Comparison of ENCODE assay signal across 1 mouse cellular context in the genomic region with DNA sequence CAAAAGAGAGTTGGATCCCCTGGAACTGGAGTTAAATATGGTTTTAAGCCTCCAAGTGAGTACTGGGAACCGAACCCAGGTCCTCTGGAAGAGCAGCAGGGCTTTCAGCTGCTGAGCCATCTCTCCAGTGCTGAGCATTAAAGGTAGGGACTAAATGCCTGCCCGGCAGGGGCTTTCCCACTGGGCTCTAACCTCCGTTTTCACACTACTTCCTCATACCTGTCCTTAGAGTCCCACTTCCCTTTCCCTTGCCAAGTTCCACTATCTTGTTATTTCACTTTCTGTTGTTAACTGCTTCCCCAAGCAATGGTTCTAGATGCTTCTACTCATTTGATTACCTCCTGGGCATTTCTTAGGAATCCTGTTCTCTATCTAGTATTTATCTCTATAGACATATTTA.
A peak's percentile ranks its signal among the peaks of the same experiment; 100 is the strongest.
TF ChIP-seq lines count a peak whose summit lies in the region.

No protein-coding gene starts in this region.

TF ChIP-seq in CH12.LX, 34 proteins besides CTCF, POLR2A, EP300 and RAD21 (continued from another document):
- TF ChIP-seq USF2 (conservative IDR thresholded peaks at IDR 0.05; ENCODE audit: low read depth, low read length) (no peak), ELF1 (IDR thresholded peaks at IDR 0.05; ENCODE audit: low read depth, low read length) (peak; percentile 86), USF1 (IDR thresholded peaks at IDR 0.05; ENCODE audit: low read depth, low read length) (no peak), JUN (IDR thresholded peaks at IDR 0.05; ENCODE audit: insufficient read depth, low read depth, low read length) (no peak), SMC3 (IDR thresholded peaks at IDR 0.05; ENCODE audit: low read depth, low read length) (no peak), BHLHE40 (IDR thresholded peaks at IDR 0.05; ENCODE audit: low read depth, low read length) (0 out of 2 replicates have a peak, but pooled peaks have one; percentile 27), ZMIZ1 (IDR thresholded peaks at IDR 0.05; ENCODE audit: low read depth, low read length) (no peak), IRF4 (IDR thresholded peaks at IDR 0.05; ENCODE audit: low read depth, low read length) (peak; percentile 88), SIN3A (IDR thresholded peaks at IDR 0.05; ENCODE audit: low read length) (0 out of 2 replicates have a peak, but pooled peaks have one; percentile 30), MYC (IDR thresholded peaks at IDR 0.05; ENCODE audit: low read depth, low read length) (no peak), MAX (IDR thresholded peaks at IDR 0.05; ENCODE audit: low read length) (no peak), UBTF (IDR thresholded peaks at IDR 0.05; ENCODE audit: low read depth, low read length) (no peak), JUND (conservative IDR thresholded peaks at IDR 0.05; ENCODE audit: low read depth, low read length) (no peak), NELFE (IDR thresholded peaks at IDR 0.05; ENCODE audit: low read depth, low read length) (no peak), HCFC1 (IDR thresholded peaks at IDR 0.05; ENCODE audit: low read depth, low read length) (no peak), MAZ (IDR thresholded peaks at IDR 0.05; ENCODE audit: low read depth, low read length) (no peak), CHD1 (IDR thresholded peaks at IDR 0.05; ENCODE audit: low read depth, low read length) (no peak), ETS1 (conservative IDR thresholded peaks at IDR 0.05; ENCODE audit: low read depth, low read length) (peak; percentile 58), PAX5 (IDR thresholded peaks at IDR 0.05; ENCODE audit: low read length) (no peak), E2F4 (IDR thresholded peaks at IDR 0.05; ENCODE audit: insufficient replicate concordance, low read depth, low read length) (no peak), RCOR1 (conservative IDR thresholded peaks at IDR 0.05; ENCODE audit: low read depth, low read length) (0 out of 2 replicates have a peak, but pooled peaks have one; percentile 72), CHD2 (IDR thresholded peaks at IDR 0.05; ENCODE audit: low read length) (no peak), GABPA (IDR thresholded peaks at IDR 0.05; ENCODE audit: insufficient replicate concordance, low read depth, low read length) (no peak), POLR2AphosphoS2 (IDR thresholded peaks at IDR 0.05; ENCODE audit: low read depth, low read length) (no peak), TBP (conservative IDR thresholded peaks at IDR 0.05; ENCODE audit: low read depth, low read length) (peak; percentile 98), TCF12 (IDR thresholded peaks at IDR 0.05; ENCODE audit: low read depth, low read length) (peak; percentile 34; the same call in 1 of the 2 replicates)
TF ChIP-seq in CH12.LX: peak in this region for 11.
